Mouse (Mus musculus) stomach, embryonic 16.5 days (tissue): ENCODE measurements around the gene Cenpc1. TPM values are rescaled to one million over a fixed set of nuclear protein-coding genes. Genes with fewer than 3 reads are reported as not detected.

ENCODE experiments used
- ATAC-seq: fragments of 200-750 bp; cut with Nextera tagmentation; 2 replicates; pipeline ENCODE4 v1.8.0; 2017; ENCODE audit warnings: moderate number of reproducible peaks, moderate TSS enrichment; ENCODE audit not compliant: insufficient read depth, low FRiP score
- H3K27ac ChIP-seq: fragments of 300-500 bp; sonication (generic); 2 replicates; pipeline ENCODE4 v1.5.1; 2014; ENCODE audit warnings: low read length
- H3K27me3 ChIP-seq: fragments of 300-500 bp; sonication (generic); 2 replicates; pipeline ENCODE4 v1.6.1; 2014; ENCODE audit warnings: low read length, control low read depth, mixed read lengths; ENCODE audit not compliant: control insufficient read depth, insufficient read depth
- H3K36me3 ChIP-seq: fragments of 300-500 bp; sonication (generic); 2 replicates; pipeline ENCODE4 v1.6.1; 2014; ENCODE audit warnings: low read length; ENCODE audit not compliant: control insufficient read depth, insufficient read depth
- H3K4me1 ChIP-seq: fragments of 300-500 bp; sonication (generic); 2 replicates; pipeline ENCODE4 v1.6.1; 2014; ENCODE audit warnings: low read length, control low read depth, mixed read lengths; ENCODE audit not compliant: control insufficient read depth, insufficient read depth
- H3K4me2 ChIP-seq: fragments of 300-500 bp; sonication (generic); 2 replicates; pipeline ENCODE4 v1.6.1; 2014; ENCODE audit warnings: low read depth, low read length, mixed read lengths
- H3K4me3 ChIP-seq: fragments of 300-500 bp; sonication (generic); replicated peaks from 2 replicates; pipeline ENCODE4 v1.5.1; 2014; ENCODE audit warnings: mild to moderate bottlenecking, low read length
- H3K9ac ChIP-seq: fragments of 300-500 bp; sonication (generic); 2 replicates; pipeline ENCODE4 v1.6.1; 2014; ENCODE audit warnings: low read length
- H3K9me3 ChIP-seq: fragments of 300-500 bp; sonication (generic); replicated peaks from 2 replicates; pipeline ENCODE4 v1.6.1; 2016; ENCODE audit warnings: low read length, control low read depth; ENCODE audit not compliant: control insufficient read depth
- WGBS: fragments of 180-500 bp; shearing (Covaris S2); extraction: QIAGEN DNeasy Blood & Tissue Kit; methylation state at CpG from one replicate; pipeline ENCODE4 v1.1.7; 2014; 5-methylcytosine and 5-hydroxymethylcytosine counted together
- polyA plus RNA-seq: library from polyadenylated mRNA; unstranded; fragments of >200 nt; fragmentation: Nextera tagmentation; extraction: Ambion mirVana; gene quantifications from 2 replicates; pipeline ENCODE4 v1.2.1, GENCODE M21; 2015

Cenpc1 gene
- polyA plus RNA-seq, 1 experiment from 2014 or later, result 28.8 TPM

DNA sequence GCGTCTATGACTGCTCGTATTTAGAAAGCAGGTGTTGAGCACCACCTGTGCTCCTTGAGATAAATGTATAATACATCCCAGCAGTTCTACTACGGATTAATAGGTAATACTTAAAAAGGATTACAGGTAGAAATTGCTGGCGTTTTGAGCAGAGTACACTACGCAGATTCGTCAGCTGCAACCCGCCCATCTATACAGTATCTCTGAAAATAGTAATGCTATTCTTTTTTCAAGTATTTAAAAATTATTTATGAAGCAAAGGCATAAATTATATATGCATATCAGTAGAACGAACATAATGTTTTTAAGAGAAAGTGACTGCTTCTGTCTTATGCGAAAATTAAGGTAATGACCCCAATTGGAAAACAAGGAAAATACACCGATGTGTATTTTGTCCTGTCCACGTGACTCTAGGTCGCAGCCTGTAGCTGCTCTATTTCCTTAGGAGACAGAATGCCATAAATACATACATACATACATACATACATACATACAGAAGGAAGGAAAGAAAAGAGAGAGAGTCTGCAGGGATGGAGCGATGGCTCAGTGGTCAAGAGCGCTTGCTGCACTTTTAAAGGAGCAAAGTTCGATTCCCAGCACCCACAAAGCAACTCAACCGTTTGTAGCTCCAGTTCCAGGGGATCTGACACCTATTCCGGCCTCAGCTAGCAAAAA lies 630 bp upstream of the Cenpc1 start:
- Histone ChIP-seq H3K27ac (peak overlapping the region; percentile 84), H3K9me3 (no peaks in the 10 kb centered on the region), H3K4me3 (peak overlapping the region; percentile 80), H3K36me3 (no peaks in the 10 kb centered on the region), H3K4me1 (peaks cover 7% of the 10 kb centered on the region; the same call in 1 of the 2 replicates), H3K27me3 (no peaks in the 10 kb centered on the region), H3K4me2 (peak overlapping the region; percentile 69), H3K9ac (peak overlapping the region; percentile 64)
- ATAC-seq, result peak; percentile 34
- WGBS, result under 1% methylated on average over 17 of the region's 17 CpGs

DNA sequence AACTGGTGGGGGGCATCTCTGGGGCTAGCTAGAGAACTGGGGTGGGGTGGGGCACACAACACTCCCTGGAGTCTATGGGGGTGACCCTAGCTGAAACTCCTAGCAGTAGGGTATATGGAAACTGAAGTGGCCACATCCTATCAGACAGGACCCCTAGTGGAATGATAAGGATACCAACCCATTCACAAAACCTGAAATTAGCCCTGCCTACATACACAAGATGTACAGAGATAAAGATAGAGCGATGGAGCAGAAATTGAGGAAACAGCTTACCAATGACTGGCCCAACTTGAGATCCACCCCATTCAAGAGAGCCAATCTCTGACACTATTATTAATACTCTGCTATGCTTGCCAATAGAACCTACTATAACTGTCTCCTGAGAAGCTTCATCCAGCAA lies 1.9 kb downstream of the Cenpc1 start:
- Histone ChIP-seq H3K27ac (no peak overlapping the region), H3K4me3 (no peak overlapping the region), H3K9me3 (no peaks in the 10 kb centered on the region), H3K27me3 (no peaks in the 10 kb centered on the region), H3K36me3 (no peaks in the 10 kb centered on the region), H3K4me1 (peaks cover 7% of the 10 kb centered on the region; the same call in 1 of the 2 replicates), H3K4me2 (peak overlapping the region; percentile 61; the same call in 1 of the 2 replicates), H3K9ac (no peak overlapping the region)
- 90% methylated on average over 1 of the region's 1 CpGs for WGBS
- no peak for ATAC-seq

DNA sequence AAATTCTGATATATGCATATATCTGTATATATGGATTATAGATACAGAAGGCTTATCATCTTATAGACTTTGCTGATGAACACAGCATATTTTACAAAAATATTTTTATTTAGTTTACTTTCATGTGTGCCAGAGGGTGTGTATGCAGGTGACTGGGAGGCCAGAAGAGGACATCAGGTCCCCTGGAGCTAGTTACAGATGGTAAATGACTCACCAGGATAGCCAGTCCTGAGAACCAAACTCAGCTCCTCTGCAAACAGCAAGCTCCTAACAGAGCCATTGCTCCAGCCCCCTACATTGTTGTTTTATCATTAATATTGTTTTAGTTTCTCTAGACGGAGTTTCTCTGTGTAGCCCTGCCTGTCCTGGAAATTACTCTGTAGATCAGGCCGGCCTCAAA lies 35.6 kb downstream of the Cenpc1 start:
- H3K9me3 ChIP-seq, result no peaks in the 10 kb centered on the region
- no peaks in the 10 kb centered on the region for H3K4me1 ChIP-seq
- WGBS, result 85% methylated on average over 2 of the region's 2 CpGs
- no peak overlapping the region for H3K4me2 ChIP-seq
- no peak overlapping the region for H3K27ac ChIP-seq
- no peak overlapping the region for H3K9ac ChIP-seq
- H3K36me3 ChIP-seq, result peaks cover 27% of the 10 kb centered on the region
- H3K4me3 ChIP-seq, result no peak overlapping the region
- no peaks in the 10 kb centered on the region for H3K27me3 ChIP-seq
- no peak for ATAC-seq

DNA sequence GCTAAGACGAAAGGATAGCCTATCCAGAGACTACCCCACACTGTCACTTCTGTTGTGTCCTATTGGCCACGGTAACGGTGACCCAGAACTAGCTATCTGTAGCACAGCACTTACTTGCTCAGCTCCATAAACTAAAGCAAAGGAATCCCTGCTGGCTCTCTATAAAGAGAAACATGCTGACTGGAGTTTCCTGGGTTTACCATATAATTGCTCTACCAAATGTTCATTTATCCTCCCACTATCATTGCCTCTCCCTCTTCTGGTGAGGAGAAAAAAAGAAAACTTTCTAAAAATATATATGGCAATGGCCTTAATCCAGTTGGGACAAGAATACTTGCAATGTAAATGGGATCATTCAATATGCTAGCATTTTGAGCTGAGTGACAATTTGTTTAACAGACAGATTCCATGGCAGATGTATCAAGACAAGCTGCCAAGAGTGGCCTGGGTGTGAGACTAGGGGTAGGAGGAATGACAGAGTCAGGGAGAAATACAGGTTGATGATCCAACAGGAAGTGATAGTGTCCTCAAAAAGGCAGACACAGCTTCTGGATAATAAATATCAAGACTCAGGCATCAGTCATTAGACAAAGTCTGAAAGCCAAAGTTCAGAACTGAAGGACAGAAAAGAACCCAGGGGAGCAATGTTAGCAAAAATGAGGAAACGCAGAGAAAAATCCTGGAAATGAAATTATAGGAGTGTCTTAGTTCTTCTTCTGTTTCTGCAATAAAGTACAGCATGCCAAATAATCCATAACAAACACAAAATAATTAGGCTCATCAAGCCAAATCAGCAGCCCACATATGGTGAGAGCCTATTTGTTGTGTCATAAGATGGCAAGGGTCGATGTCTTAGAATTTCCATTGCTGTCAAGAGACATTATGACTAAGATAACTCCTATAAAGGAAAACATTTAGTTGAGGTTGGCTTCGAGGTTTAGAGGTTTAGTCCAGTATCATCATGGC lies 68.6 kb downstream of the Cenpc1 start:
- Histone ChIP-seq H3K4me2 (no peak overlapping the region), H3K4me1 (0 out of 2 replicates have a peak, but pooled peaks cover 3% of the 10 kb centered on the region), H3K27me3 (no peaks in the 10 kb centered on the region), H3K9me3 (no peaks in the 10 kb centered on the region), H3K4me3 (no peak overlapping the region), H3K36me3 (no peaks in the 10 kb centered on the region), H3K27ac (no peak overlapping the region), H3K9ac (no peak overlapping the region)
- ATAC-seq, result no peak
- WGBS, result 89% methylated on average over 6 of the region's 6 CpGs

DNA sequence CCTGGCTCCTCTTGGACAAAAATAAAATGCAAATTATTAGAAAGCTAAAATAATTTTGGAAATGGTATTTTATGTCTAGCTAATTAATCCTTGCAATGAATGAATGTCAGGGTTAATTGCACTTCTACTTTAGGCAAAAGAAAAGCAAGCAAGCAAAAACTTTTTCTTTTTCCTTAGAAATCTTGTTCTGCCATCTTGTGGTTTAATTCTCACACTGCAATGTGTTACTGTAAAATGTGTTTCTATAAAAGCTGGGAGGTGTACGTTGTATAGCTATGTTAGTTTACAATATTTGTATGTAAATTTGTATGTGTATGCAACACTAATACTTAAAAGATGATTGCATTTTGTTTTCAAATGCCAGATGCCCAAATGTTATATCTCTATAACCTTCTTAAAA lies 70.8 kb downstream of the Cenpc1 start:
- Histone ChIP-seq H3K4me3 (no peak overlapping the region), H3K9ac (no peak overlapping the region), H3K36me3 (no peaks in the 10 kb centered on the region), H3K27ac (no peak overlapping the region), H3K4me2 (no peak overlapping the region), H3K27me3 (no peaks in the 10 kb centered on the region), H3K4me1 (0 out of 2 replicates have a peak, but pooled peaks cover 3% of the 10 kb centered on the region), H3K9me3 (no peaks in the 10 kb centered on the region)
- WGBS, result 42% methylated on average over 1 of the region's 1 CpGs
- no peak for ATAC-seq

DNA sequence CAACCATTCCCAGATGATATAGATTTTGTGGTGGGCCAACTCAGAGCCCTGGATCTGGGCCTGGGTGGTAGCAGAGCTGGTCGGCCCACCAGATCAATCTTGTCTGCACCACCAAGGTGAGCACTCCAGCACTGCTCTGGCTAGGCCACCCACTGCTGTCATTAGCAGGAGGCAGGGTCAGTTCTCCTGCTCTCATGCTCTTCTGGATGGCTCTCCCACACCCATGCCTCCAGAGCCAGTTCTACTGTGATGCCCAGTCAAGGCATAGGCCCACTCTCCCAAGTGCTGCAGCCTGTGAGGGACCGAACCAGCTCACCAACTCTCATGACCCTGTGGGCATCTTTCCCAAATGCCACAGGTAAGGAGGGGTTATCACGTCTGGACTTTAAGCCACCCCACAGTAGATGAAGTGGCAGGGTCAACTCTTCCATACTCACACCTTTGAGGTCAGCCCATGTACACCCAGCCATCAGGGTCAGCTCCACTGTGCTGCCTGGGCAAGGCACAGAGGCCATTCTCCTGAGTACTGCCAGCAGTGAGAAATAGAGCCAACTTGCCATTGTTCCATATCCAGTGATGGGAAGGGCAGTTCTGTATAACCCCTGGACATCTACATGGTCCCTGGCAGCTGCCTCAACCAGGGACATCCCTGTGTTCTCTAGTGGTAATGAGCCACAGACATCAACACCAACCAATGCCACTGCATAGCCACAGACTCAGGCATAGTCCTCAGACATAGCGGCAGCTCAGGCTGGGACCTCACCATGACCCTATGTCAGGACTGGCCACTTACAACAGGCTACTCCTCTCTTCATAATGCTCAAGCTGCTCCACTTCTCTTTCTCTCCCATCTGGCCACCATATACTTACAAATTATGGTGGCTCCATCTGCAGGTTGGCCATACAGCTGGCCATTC lies 72.3 kb downstream of the Cenpc1 start:
- ATAC-seq, result no peak

DNA sequence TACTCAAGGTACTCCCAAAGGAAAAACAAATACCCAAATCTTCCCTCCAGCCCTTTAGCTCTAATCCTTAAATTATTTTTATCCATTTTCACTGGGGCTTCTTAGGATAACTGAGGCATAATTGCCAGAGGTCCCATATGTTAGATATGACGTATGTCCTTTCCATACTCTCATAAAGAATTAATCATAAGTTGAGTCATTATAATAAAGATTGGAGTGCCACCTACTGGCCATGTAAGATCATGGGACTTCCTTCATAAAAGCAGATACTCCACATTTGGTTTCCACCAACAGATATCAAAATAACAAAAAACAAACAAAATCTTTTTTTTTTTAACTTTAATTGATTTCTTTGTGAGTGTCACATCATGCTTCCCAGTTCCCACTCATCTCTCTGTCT lies 73.3 kb downstream of the Cenpc1 start:
- Histone ChIP-seq H3K27me3 (no peaks in the 10 kb centered on the region), H3K36me3 (no peaks in the 10 kb centered on the region), H3K9me3 (no peaks in the 10 kb centered on the region), H3K27ac (no peak overlapping the region), H3K4me1 (0 out of 2 replicates have a peak, but pooled peaks cover 3% of the 10 kb centered on the region), H3K4me2 (no peak overlapping the region), H3K9ac (no peak overlapping the region), H3K4me3 (no peak overlapping the region)
- WGBS, result 21% methylated on average over 1 of the region's 1 CpGs
- no peak for ATAC-seq

More for the DNA sequence above, 72.3 kb downstream of the Cenpc1 start:
- H3K9me3 ChIP-seq, result no peaks in the 10 kb centered on the region
- H3K4me3 ChIP-seq, result no peak overlapping the region
- 0 out of 2 replicates have a peak, but pooled peaks cover 3% of the 10 kb centered on the region for H3K4me1 ChIP-seq
- WGBS, result 81% methylated on average over 4 of the region's 4 CpGs
- no peaks in the 10 kb centered on the region for H3K27me3 ChIP-seq
- no peaks in the 10 kb centered on the region for H3K36me3 ChIP-seq
- H3K9ac ChIP-seq, result no peak overlapping the region
- H3K27ac ChIP-seq, result no peak overlapping the region
- no peak overlapping the region for H3K4me2 ChIP-seq

DNA sequence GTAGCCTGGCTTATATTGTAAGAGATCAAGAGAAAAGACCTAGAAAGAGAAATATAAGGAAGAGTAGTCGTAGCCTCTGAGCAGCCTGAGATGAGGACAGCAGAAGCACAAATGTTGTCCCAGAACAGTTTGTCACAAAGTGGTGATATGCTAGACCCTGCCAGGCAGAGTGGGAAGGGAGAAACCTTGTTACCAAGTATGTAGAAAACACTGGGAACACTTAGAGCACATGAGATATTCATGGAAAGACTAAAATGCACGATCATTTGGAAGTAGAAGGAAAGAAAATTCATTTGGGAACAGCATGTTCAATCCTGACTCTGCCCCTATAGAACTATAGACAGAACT lies 77.9 kb downstream of the Cenpc1 start:
- Histone ChIP-seq H3K4me1 (no peaks in the 10 kb centered on the region), H3K9me3 (no peaks in the 10 kb centered on the region), H3K4me2 (no peak overlapping the region), H3K4me3 (no peak overlapping the region), H3K27ac (0 out of 2 replicates have a peak overlapping the region, but pooled peaks have one; percentile 28), H3K9ac (no peak overlapping the region), H3K36me3 (no peaks in the 10 kb centered on the region), H3K27me3 (no peaks in the 10 kb centered on the region)
- WGBS, result 83% methylated on average over 2 of the region's 2 CpGs
- no peak for ATAC-seq
